Mouse (Mus musculus) hindbrain, embryonic 13.5 days (tissue): ENCODE measurements around the gene Oaz3. TPM values are rescaled to one million over a fixed set of nuclear protein-coding genes. Genes with fewer than 3 reads are reported as not detected.

Source experiments
- ATAC-seq: fragments of 200-750 bp; cut with Nextera tagmentation; 2 replicates; pipeline ENCODE4 v1.8.0; 2017; ENCODE audit warnings: moderate TSS enrichment; ENCODE audit not compliant: low FRiP score
- H3K27ac ChIP-seq: fragments of 300-500 bp; sonication (generic); 2 replicates; pipeline ENCODE4 v1.5.1; 2015; ENCODE audit warnings: inconsistent platforms, mild to moderate bottlenecking, moderate library complexity
- H3K27me3 ChIP-seq: fragments of 300-500 bp; sonication (generic); 2 replicates; pipeline ENCODE4 v1.6.1; 2015; ENCODE audit warnings: mild to moderate bottlenecking, inconsistent platforms
- H3K36me3 ChIP-seq: fragments of 300-500 bp; sonication (generic); 2 replicates; pipeline ENCODE4 v1.6.1; 2015; ENCODE audit warnings: mild to moderate bottlenecking, inconsistent platforms
- H3K4me1 ChIP-seq: fragments of 300-500 bp; sonication (generic); replicated peaks from 2 replicates; pipeline ENCODE4 v1.6.1; 2015; ENCODE audit warnings: inconsistent platforms
- H3K4me2 ChIP-seq: fragments of 300-500 bp; sonication (generic); 2 replicates; pipeline ENCODE4 v1.6.1; 2015; ENCODE audit warnings: inconsistent platforms, mild to moderate bottlenecking, moderate library complexity
- H3K4me3 ChIP-seq: fragments of 300-500 bp; sonication (generic); 2 replicates; pipeline ENCODE4 v1.5.1; 2015; ENCODE audit warnings: mild to moderate bottlenecking, inconsistent platforms
- H3K9ac ChIP-seq: fragments of 300-500 bp; sonication (generic); 2 replicates; pipeline ENCODE4 v1.6.1; 2015; ENCODE audit warnings: mild to moderate bottlenecking, inconsistent platforms
- H3K9me3 ChIP-seq: fragments of 300-500 bp; sonication (generic); 2 replicates; pipeline ENCODE4 v1.6.1; 2016; ENCODE audit warnings: inconsistent platforms
- WGBS: fragments of 180-500 bp; shearing (Covaris S2); methylation state at CpG from one replicate; pipeline ENCODE4 v1.1.7; 2015; 5-methylcytosine and 5-hydroxymethylcytosine counted together
- polyA plus RNA-seq: library from polyadenylated mRNA; unstranded; fragments of >200 nt; fragmentation: Nextera tagmentation; extraction: Ambion mirVana; gene quantifications from 2 replicates; pipeline ENCODE4 v1.2.1, GENCODE M21; 2015

Oaz3 gene
- polyA plus RNA-seq, 1 experiment from 2014 or later: 1.0 TPM

GRCm38 (mm10) chr3:94398943-94399481, 44.7 kb downstream of the Oaz3 start:
- H3K4me3 ChIP-seq: peak overlapping the region; percentile 40
- peak; percentile 65 for ATAC-seq
- H3K9me3 ChIP-seq: no peaks in the 10 kb centered on the region
- WGBS: 2% methylated on average over 20 of the region's 20 CpGs
- H3K9ac ChIP-seq: peak overlapping the region; percentile 77
- H3K4me1 ChIP-seq: peaks cover 23% of the 10 kb centered on the region
- H3K27ac ChIP-seq: no peak overlapping the region
- H3K27me3 ChIP-seq: peaks cover 54% of the 10 kb centered on the region
- H3K36me3 ChIP-seq: no peaks in the 10 kb centered on the region
- H3K4me2 ChIP-seq: peak overlapping the region; percentile 76

- Histone ChIP-seq H3K4me1 (peaks cover 20% of the 10 kb centered on the region), H3K36me3 (no peaks in the 10 kb centered on the region), H3K4me2 (peak within 1 kb of the TSS; percentile 76), H3K27me3 (peaks cover 52% of the 10 kb centered on the region), H3K27ac (no peak within 1 kb of the TSS), H3K9me3 (no peaks in the 10 kb centered on the region), H3K9ac (peak within 1 kb of the TSS; percentile 77), H3K4me3 (peak within 1 kb of the TSS; percentile 40)
- 70% methylated on average over 6 of the region's 6 CpGs for WGBS
- ATAC-seq: no peak
Measured at GRCm38 (mm10) chr3:94398217-94398616, 45.5 kb downstream of the Oaz3 start, which contains the start of gene Lingo4. Lingo4 (plus strand) TSS chr3:94398517.

GRCm38 (mm10) chr3:94396851-94397250, 46.9 kb downstream of the Oaz3 start:
- H3K9ac ChIP-seq: no peak overlapping the region
- 84% methylated on average over 4 of the region's 4 CpGs for WGBS
- no peak for ATAC-seq
- H3K27me3 ChIP-seq: peaks cover 40% of the 10 kb centered on the region
- no peak overlapping the region for H3K4me3 ChIP-seq
- no peak overlapping the region for H3K27ac ChIP-seq
- peaks cover 20% of the 10 kb centered on the region for H3K4me1 ChIP-seq
- no peaks in the 10 kb centered on the region for H3K36me3 ChIP-seq
- H3K4me2 ChIP-seq: no peak overlapping the region
- H3K9me3 ChIP-seq: no peaks in the 10 kb centered on the region

GRCm38 (mm10) chr3:94396336-94396735, 47.4 kb downstream of the Oaz3 start:
- Histone ChIP-seq H3K4me2 (no peak overlapping the region), H3K36me3 (no peaks in the 10 kb centered on the region), H3K4me1 (peaks cover 20% of the 10 kb centered on the region), H3K4me3 (no peak overlapping the region), H3K27me3 (peaks cover 35% of the 10 kb centered on the region), H3K9me3 (no peaks in the 10 kb centered on the region), H3K9ac (no peak overlapping the region), H3K27ac (no peak overlapping the region)
- ATAC-seq: no peak
- WGBS: 74% methylated on average over 1 of the region's 1 CpGs

- no peaks in the 10 kb centered on the region for H3K4me1 ChIP-seq
- no peak overlapping the region for H3K4me2 ChIP-seq
- H3K27ac ChIP-seq: no peak overlapping the region
- no peaks in the 10 kb centered on the region for H3K9me3 ChIP-seq
- peaks cover 17% of the 10 kb centered on the region for H3K27me3 ChIP-seq
- 75% methylated on average over 4 of the region's 4 CpGs for WGBS
- no peaks in the 10 kb centered on the region for H3K36me3 ChIP-seq
- no peak for ATAC-seq
- H3K4me3 ChIP-seq: no peak overlapping the region
- no peak overlapping the region for H3K9ac ChIP-seq
Measured at GRCm38 (mm10) chr3:94393049-94393448, 50.7 kb downstream of the Oaz3 start.

GRCm38 (mm10) chr3:94392128-94392527, 51.6 kb downstream of the Oaz3 start:
- no peak for ATAC-seq
- no peak overlapping the region for H3K27ac ChIP-seq
- 0 out of 2 replicates have a peak, but pooled peaks cover 8% of the 10 kb centered on the region for H3K27me3 ChIP-seq
- H3K9me3 ChIP-seq: no peaks in the 10 kb centered on the region
- 88% methylated on average over 2 of the region's 2 CpGs for WGBS
- no peaks in the 10 kb centered on the region for H3K4me1 ChIP-seq
- no peak overlapping the region for H3K4me2 ChIP-seq
- H3K4me3 ChIP-seq: no peak overlapping the region
- H3K36me3 ChIP-seq: no peaks in the 10 kb centered on the region
- H3K9ac ChIP-seq: no peak overlapping the region

- no peaks in the 10 kb centered on the region for H3K9me3 ChIP-seq
- H3K36me3 ChIP-seq: no peaks in the 10 kb centered on the region
- 82% methylated on average over 5 of the region's 5 CpGs for WGBS
- H3K4me3 ChIP-seq: no peak overlapping the region
- no peak overlapping the region for H3K27ac ChIP-seq
- H3K9ac ChIP-seq: no peak overlapping the region
- no peaks in the 10 kb centered on the region for H3K4me1 ChIP-seq
- H3K4me2 ChIP-seq: no peak overlapping the region
- ATAC-seq: no peak
- no peaks in the 10 kb centered on the region for H3K27me3 ChIP-seq
Measured at GRCm38 (mm10) chr3:94391001-94391400, 52.7 kb downstream of the Oaz3 start.

GRCm38 (mm10) chr3:94389420-94389819, 54.3 kb downstream of the Oaz3 start:
- no peak overlapping the region for H3K4me3 ChIP-seq
- H3K4me1 ChIP-seq: no peaks in the 10 kb centered on the region
- H3K27ac ChIP-seq: no peak overlapping the region
- H3K9ac ChIP-seq: no peak overlapping the region
- no peak for ATAC-seq
- 98% methylated on average over 16 of the region's 16 CpGs for WGBS
- no peak overlapping the region for H3K4me2 ChIP-seq
- no peaks in the 10 kb centered on the region for H3K27me3 ChIP-seq
- H3K9me3 ChIP-seq: no peaks in the 10 kb centered on the region
- no peaks in the 10 kb centered on the region for H3K36me3 ChIP-seq

GRCm38 (mm10) chr3:94388047-94388446, 55.7 kb downstream of the Oaz3 start:
- H3K4me3 ChIP-seq: no peak overlapping the region
- no peaks in the 10 kb centered on the region for H3K4me1 ChIP-seq
- no peak overlapping the region for H3K4me2 ChIP-seq
- ATAC-seq: no peak
- no peaks in the 10 kb centered on the region for H3K27me3 ChIP-seq
- no peak overlapping the region for H3K27ac ChIP-seq
- 84% methylated on average over 5 of the region's 5 CpGs for WGBS
- H3K9ac ChIP-seq: no peak overlapping the region
- no peaks in the 10 kb centered on the region for H3K9me3 ChIP-seq
- no peaks in the 10 kb centered on the region for H3K36me3 ChIP-seq

GRCm38 (mm10) chr3:94387391-94387790, 56.3 kb downstream of the Oaz3 start:
- Histone ChIP-seq H3K27me3 (no peaks in the 10 kb centered on the region), H3K36me3 (no peaks in the 10 kb centered on the region), H3K9ac (no peak overlapping the region), H3K4me3 (no peak overlapping the region), H3K9me3 (no peaks in the 10 kb centered on the region), H3K4me2 (no peak overlapping the region), H3K27ac (no peak overlapping the region), H3K4me1 (no peaks in the 10 kb centered on the region)
- ATAC-seq: no peak
- 89% methylated on average over 10 of the region's 10 CpGs for WGBS

GRCm38 (mm10) chr3:94386671-94387070, 57.0 kb downstream of the Oaz3 start:
- Histone ChIP-seq H3K9me3 (no peaks in the 10 kb centered on the region), H3K27me3 (no peaks in the 10 kb centered on the region), H3K27ac (no peak overlapping the region), H3K4me1 (no peaks in the 10 kb centered on the region), H3K4me2 (no peak overlapping the region), H3K9ac (no peak overlapping the region), H3K4me3 (no peak overlapping the region), H3K36me3 (no peaks in the 10 kb centered on the region)
- 62% methylated on average over 4 of the region's 4 CpGs for WGBS
- ATAC-seq: no peak

GRCm38 (mm10) chr3:94383476-94383875, 60.2 kb downstream of the Oaz3 start:
- Histone ChIP-seq H3K27ac (no peak overlapping the region), H3K36me3 (no peaks in the 10 kb centered on the region), H3K27me3 (no peaks in the 10 kb centered on the region), H3K4me3 (no peak overlapping the region), H3K9ac (no peak overlapping the region), H3K4me2 (no peak overlapping the region), H3K4me1 (peaks cover 3% of the 10 kb centered on the region; the same call in 1 of the 2 replicates), H3K9me3 (no peaks in the 10 kb centered on the region)
- WGBS: 68% methylated on average over 3 of the region's 3 CpGs
- ATAC-seq: no peak
